Mouse (Mus musculus): ENCODE measurements around the gene Majin. TPM values are rescaled to one million over a fixed set of nuclear protein-coding genes. Genes with fewer than 3 reads are reported as not detected.
A peak's percentile ranks its signal among the peaks of the same experiment; 100 is the strongest.

Majin gene
- polyA plus RNA-seq, 1 experiment = 0.30 TPM

DNA sequence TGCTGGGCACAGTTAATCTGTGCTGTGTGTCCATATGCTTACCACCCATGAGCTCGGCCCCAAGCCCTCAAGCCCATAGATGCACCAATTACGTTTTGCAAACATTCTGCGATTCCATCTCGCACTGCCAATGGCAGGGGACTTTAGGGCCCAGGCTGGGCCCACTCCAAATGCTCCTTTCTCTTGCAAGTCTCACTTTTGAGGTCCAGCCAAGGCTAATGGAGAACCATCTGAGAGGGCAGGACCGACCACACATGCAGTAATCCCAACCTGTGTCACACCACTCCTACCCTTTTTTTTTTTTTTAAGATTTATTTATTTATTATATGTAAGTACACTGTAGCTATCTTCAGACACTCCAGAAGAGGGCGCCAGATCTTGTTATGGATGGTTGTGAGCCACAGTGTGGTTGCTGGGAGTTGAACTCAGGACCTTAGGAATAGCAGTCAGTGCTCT is 81.6 kb downstream of the Majin start:
- WGBS = 79% methylated on average over 6 of the region's 6 CpGs
- H3K27me3 ChIP-seq (ENCODE audit: control insufficient read depth, insufficient read depth, low read length) = no peaks in the 10 kb centered on the region
- no peaks in the 10 kb centered on the region for H3K4me1 ChIP-seq (ENCODE audit: control insufficient read depth, insufficient read depth, insufficient read length)
- H3K4me3 ChIP-seq (ENCODE audit: extremely low read depth, insufficient read depth, insufficient read length) = no peak overlapping the region
- H3K36me3 ChIP-seq (ENCODE audit: control insufficient read depth, insufficient read depth, low read length) = peaks cover 4% of the 10 kb centered on the region; the same call in 1 of the 2 replicates
- no peak overlapping the region for H3K27ac ChIP-seq (ENCODE audit: insufficient read depth, low read length)
- DNase-seq (ENCODE audit: low read depth in 1 of 2, low spot score in 2 of 2) = no peak
- no peak for TF ChIP-seq POLR2A (IDR thresholded peaks at IDR 0.05; ENCODE audit: low read depth, low read length)
- TF ChIP-seq CTCF (IDR thresholded peaks at IDR 0.05; ENCODE audit: extremely low read depth, insufficient read depth, insufficient read length, insufficient replicate concordance) = no peak

DNA sequence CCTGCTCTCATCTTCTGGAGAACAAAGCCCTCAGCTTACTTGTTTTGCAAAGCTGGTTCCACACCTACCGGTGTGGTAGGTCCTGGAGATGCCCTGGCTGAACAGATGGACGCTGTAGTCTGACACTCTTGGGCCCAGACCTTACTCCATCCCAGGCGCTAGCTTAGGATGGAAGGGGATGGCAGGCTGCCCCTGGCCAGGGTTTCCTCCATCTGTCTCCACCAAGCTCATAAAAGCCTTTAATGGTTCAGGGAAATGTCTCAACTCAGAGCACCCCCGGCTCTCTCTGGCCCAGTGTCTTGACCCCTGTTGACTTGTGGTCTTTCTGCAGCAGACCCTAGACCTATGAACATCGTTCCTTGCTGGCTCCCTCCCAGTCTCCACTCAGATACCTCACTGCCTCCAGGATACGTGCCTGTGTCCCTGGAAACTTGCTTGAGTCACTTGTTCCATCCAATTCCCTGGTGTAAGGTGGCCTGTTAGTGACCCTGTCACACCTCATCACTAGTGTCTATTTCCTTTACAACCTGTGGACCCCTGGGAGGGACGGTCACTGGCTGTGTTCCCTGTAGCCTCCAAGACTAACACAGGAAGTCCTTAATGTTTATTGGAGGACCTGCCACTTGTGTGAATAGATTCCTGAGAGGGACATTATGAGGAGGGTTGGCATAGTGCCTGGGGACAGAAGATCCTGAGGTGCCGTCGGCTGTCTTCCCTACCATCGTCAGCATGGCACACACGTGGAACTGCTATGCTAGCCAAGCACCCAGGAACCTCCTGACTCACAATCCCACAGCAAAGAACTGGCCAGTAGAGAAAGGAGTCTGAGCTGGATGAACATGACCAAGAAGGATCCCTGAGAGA is 83.3 kb downstream of the Majin start:
- DNase-seq (ENCODE audit: low read depth in 1 of 2, low spot score in 2 of 2) = no peak
- no peaks in the 10 kb centered on the region for H3K4me1 ChIP-seq (ENCODE audit: control insufficient read depth, insufficient read depth, insufficient read length)
- H3K27me3 ChIP-seq (ENCODE audit: control insufficient read depth, insufficient read depth, low read length) = no peaks in the 10 kb centered on the region
- no peaks in the 10 kb centered on the region for H3K36me3 ChIP-seq (ENCODE audit: control insufficient read depth, insufficient read depth, low read length)
- TF ChIP-seq POLR2A (IDR thresholded peaks at IDR 0.05; ENCODE audit: low read depth, low read length) = no peak
- no peak for TF ChIP-seq CTCF (IDR thresholded peaks at IDR 0.05; ENCODE audit: extremely low read depth, insufficient read depth, insufficient read length, insufficient replicate concordance)
- WGBS = 68% methylated on average over 11 of the region's 11 CpGs
- no peak overlapping the region for H3K27ac ChIP-seq (ENCODE audit: insufficient read depth, low read length)
- H3K4me3 ChIP-seq (ENCODE audit: extremely low read depth, insufficient read depth, insufficient read length) = no peak overlapping the region

DNA sequence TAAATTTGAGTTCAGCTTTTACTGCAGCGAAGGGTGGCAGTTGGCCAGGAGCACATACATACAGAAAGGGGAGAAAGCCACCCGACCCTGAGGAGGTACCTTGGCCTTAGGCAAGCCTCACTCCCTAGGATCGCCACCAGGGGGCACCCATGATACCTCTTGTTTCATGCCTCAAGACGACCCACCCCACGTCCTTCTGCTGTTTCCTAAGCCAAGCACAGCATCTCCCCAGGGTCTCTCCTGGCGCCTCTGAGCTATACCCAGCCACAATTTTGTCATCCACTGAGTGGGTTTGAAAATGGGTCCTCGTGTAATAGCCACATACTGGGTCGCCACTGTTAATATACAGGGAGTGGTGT is 84.0 kb downstream of the Majin start:
- peak; percentile 77 to 82 for DNase-seq (ENCODE audit: low read depth in 1 of 2, low spot score in 2 of 2)
- no peak overlapping the region for H3K4me3 ChIP-seq (ENCODE audit: extremely low read depth, insufficient read depth, insufficient read length)
- 13% methylated on average over 8 of the region's 8 CpGs for WGBS

DNA sequence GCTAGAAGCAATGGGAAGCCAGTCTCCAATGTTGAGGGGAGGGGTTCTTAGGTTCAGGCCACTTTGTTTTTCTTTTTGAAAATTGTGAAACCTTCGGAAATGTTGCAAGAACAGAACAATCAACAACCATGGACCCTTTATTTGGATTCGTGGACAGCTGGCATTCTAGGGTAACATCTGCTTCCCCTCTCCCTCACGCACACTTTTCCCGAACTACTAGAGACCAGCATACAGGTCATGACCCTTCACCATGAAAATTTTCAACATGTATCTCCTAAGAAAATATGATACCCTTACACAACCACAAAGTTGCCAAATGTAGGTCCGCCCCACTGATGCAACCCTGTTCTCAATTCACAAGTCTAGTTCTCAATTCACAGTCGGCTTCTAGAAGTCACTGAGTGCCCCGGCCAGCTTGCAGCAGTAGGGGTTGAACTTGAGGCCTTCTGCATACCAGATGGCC is 84.5 kb downstream of the Majin start:
- H3K27ac ChIP-seq (ENCODE audit: insufficient read depth, low read length) = no peak overlapping the region
- TF ChIP-seq CTCF (IDR thresholded peaks at IDR 0.05; ENCODE audit: extremely low read depth, insufficient read depth, insufficient read length, insufficient replicate concordance) (no peak), POLR2A (IDR thresholded peaks at IDR 0.05; ENCODE audit: low read depth, low read length) (no peak)
- no peaks in the 10 kb centered on the region for H3K4me1 ChIP-seq (ENCODE audit: control insufficient read depth, insufficient read depth, insufficient read length)
- no peak overlapping the region for H3K4me3 ChIP-seq (ENCODE audit: extremely low read depth, insufficient read depth, insufficient read length)
- no peaks in the 10 kb centered on the region for H3K27me3 ChIP-seq (ENCODE audit: control insufficient read depth, insufficient read depth, low read length)
- H3K36me3 ChIP-seq (ENCODE audit: control insufficient read depth, insufficient read depth, low read length) = no peaks in the 10 kb centered on the region
- 78% methylated on average over 7 of the region's 7 CpGs for WGBS
- DNase-seq (ENCODE audit: low read depth in 1 of 2, low spot score in 2 of 2) = no peak

More for the DNA sequence above, 84.0 kb downstream of the Majin start:
- H3K36me3 ChIP-seq (ENCODE audit: control insufficient read depth, insufficient read depth, low read length) = no peaks in the 10 kb centered on the region
- no peaks in the 10 kb centered on the region for H3K27me3 ChIP-seq (ENCODE audit: control insufficient read depth, insufficient read depth, low read length)
- TF ChIP-seq CTCF (IDR thresholded peaks at IDR 0.05; ENCODE audit: extremely low read depth, insufficient read depth, insufficient read length, insufficient replicate concordance) (peak; percentile 93), POLR2A (IDR thresholded peaks at IDR 0.05; ENCODE audit: low read depth, low read length) (no peak)
- no peak overlapping the region for H3K27ac ChIP-seq (ENCODE audit: insufficient read depth, low read length)
- no peaks in the 10 kb centered on the region for H3K4me1 ChIP-seq (ENCODE audit: control insufficient read depth, insufficient read depth, insufficient read length)

DNA sequence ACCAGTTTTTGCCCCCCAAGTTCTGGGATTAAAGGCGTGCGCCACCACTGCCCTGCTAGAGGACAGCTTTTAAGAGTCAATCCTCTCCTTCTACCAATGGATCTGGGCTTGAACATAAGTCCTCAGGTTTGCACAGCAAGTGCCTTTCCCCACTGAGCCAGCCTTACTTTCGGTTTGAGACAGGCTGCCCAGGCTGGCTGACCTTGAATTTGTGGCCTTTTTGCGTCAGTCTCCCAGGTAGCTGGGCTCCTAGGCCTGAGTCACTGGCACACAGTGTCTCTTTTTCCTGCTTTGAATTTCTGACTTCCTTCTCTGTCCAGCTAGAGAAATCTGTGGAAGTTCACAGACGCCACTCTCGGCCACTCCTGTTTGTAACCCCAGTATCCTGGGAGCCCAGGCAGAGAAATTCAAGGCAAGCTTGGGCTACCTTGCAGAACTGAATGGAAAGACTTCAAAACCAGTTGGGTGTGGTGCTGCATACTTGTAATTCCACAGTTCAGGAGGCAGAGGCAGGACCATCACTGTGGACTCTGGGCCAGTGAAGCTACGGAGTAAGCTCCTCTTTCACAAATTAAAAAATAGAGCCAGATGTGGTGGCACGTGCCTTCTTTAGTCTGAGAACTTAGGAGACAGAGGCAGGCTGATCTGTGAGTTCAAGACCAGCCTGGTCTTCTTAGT is 85.7 kb downstream of the Majin start:
- 86% methylated on average over 8 of the region's 8 CpGs for WGBS
- H3K4me1 ChIP-seq (ENCODE audit: control insufficient read depth, insufficient read depth, insufficient read length) = peaks cover 9% of the 10 kb centered on the region; the same call in 1 of the 2 replicates
- no peak overlapping the region for H3K4me3 ChIP-seq (ENCODE audit: extremely low read depth, insufficient read depth, insufficient read length)
- no peak overlapping the region for H3K27ac ChIP-seq (ENCODE audit: insufficient read depth, low read length)
- no peaks in the 10 kb centered on the region for H3K36me3 ChIP-seq (ENCODE audit: control insufficient read depth, insufficient read depth, low read length)
- no peaks in the 10 kb centered on the region for H3K27me3 ChIP-seq (ENCODE audit: control insufficient read depth, insufficient read depth, low read length)
- no peak for DNase-seq (ENCODE audit: low read depth in 1 of 2, low spot score in 2 of 2)
- no peak for TF ChIP-seq POLR2A (IDR thresholded peaks at IDR 0.05; ENCODE audit: low read depth, low read length)
- TF ChIP-seq CTCF (IDR thresholded peaks at IDR 0.05; ENCODE audit: extremely low read depth, insufficient read depth, insufficient read length, insufficient replicate concordance) = no peak

DNA sequence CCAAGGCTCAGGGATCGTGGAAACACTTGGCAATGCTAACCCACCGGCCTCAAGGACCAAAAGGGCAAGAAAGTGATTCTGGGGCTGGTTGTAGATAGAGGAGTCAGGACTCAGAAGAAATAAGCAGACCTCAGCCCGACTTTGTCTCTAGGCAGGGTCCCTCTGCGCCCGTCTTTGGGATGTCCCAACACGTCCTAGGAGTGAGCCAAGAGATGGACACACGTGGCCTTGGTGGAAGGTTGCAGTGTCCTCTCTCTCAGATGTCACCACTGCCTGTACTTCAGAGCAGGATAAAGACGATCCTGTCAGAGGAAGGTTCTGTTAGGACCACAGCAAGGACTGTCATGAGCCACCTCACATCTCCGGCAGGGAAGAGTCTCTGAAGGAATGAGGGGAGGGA is 86.5 kb downstream of the Majin start:
- TF ChIP-seq POLR2A (IDR thresholded peaks at IDR 0.05; ENCODE audit: low read depth, low read length) (no peak), CTCF (IDR thresholded peaks at IDR 0.05; ENCODE audit: extremely low read depth, insufficient read depth, insufficient read length, insufficient replicate concordance) (no peak)
- H3K36me3 ChIP-seq (ENCODE audit: control insufficient read depth, insufficient read depth, low read length) = no peaks in the 10 kb centered on the region
- no peaks in the 10 kb centered on the region for H3K27me3 ChIP-seq (ENCODE audit: control insufficient read depth, insufficient read depth, low read length)
- H3K4me3 ChIP-seq (ENCODE audit: extremely low read depth, insufficient read depth, insufficient read length) = no peak overlapping the region
- peaks cover 15% of the 10 kb centered on the region; the same call in 1 of the 2 replicates for H3K4me1 ChIP-seq (ENCODE audit: control insufficient read depth, insufficient read depth, insufficient read length)
- no peak for DNase-seq (ENCODE audit: low read depth in 1 of 2, low spot score in 2 of 2)
- 96% methylated on average over 9 of the region's 9 CpGs for WGBS
- H3K27ac ChIP-seq (ENCODE audit: insufficient read depth, low read length) = no peak overlapping the region

Data from spleen, adult 2 months (tissue).